Mouse (Mus musculus) cerebellum, postnatal 14 days (tissue): ENCODE measurements around the gene Mnat1.
A peak's percentile ranks its signal among the peaks of the same experiment; 100 is the strongest.
"Not testable (repeated sequence)": the region's sequence is repeated elsewhere in the genome, so short reads cannot be mapped to it uniquely, and the experiment has no call there.

Source experiments
- DNase-seq, 2 experiments: peaks; one replicate each; pipeline ENCODE4 v3.0.0; 2021; ENCODE audit warnings: mixed read lengths in 2 of 2

The Mnat1 gene

GRCm38 (mm10) chr12:73123093-73124041 lies at the start of gene Mnat1:
Gene Mnat1 (plus strand): TSS chr12:73123717.
- DNase-seq = peak; percentile 91 to 94

- not testable (repeated sequence) for DNase-seq
Measured at GRCm38 (mm10) chr12:73081828-73082227, 41.7 kb upstream of the Mnat1 start.

GRCm38 (mm10) chr12:73083773-73084172 lies 39.7 kb upstream of the Mnat1 start:
- no peak for DNase-seq

DNA sequence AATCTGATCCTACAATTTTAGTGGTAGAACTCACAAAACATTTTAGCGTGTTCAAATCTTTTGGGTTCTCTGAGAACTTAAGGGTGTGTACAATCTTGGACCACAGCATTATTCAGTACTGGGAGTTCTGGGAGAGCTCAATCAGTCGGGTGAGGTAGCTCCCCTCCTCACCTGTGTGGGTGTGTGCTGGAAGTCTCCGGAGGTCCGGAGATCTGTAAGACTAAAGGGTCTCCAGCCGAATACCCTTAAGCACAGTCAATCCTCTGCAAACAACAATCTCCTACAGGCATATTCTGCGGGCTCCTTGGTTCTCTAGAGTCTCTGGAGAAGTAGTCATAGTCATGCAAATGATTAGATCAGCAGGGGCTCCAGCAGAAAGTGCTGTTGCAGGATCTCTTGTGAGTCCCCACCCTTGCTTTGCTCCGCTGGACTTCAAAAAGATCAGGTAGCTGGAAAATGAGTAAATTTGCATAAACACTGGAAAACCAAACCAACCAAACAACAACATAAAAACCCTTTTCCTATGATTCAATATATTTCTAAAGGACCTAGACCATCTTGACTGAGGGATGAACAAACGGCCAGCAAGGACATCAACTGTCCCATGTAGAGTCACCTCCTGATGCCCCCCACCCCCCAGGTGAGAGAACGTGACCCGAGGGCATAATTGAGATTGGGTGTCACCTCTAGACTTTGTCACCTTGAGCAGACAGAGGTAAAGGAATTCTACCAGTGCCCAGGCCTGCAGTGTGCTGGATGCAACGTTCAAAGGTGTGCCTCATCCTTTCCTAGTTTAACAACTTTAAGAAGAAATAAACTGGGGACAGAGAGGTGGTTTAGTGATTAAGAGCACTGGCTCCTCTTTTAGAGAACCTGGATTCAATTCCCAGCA lies 37.5 kb upstream of the Mnat1 start:
- no peak for DNase-seq

DNA sequence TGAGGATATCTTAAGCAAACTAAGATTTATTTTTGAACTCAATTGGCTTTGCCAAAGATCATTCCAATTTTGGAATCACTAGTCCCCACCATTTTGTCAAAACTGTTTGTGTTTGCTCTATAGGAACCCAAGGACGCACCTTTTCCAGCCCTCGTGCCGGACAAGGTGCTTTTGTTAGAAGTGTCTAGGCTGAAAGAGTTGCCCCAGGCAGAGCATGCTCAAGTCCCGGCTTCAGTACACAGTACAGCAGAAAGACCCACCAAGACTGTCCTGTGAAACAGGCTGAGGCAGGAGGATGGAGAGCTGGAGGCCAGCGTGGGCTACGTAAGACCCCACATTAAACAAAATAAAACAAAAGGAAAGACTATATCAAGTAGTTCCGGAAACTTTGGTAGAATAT lies 36.4 kb upstream of the Mnat1 start:
- no peak for DNase-seq

DNA sequence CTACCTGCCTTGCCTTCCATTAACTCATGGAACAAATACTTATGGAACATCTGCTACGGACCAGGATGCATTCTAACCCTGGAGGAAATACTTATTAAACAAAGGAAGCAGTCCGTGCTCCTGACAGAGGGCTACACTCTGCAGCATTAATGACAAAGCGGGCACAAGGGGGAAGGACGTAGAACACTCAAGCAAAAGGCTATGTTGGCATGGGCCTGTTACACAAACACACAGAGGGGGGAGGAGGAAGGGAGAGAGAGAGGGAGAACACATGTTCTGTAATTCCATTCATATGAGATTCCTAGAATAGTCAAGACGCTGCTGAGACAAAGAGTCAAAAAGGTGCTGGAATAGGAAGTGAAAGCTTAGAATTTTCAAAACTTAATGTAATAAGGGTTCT lies 35.0 kb upstream of the Mnat1 start:
- DNase-seq = no peak

GRCm38 (mm10) chr12:73088911-73089310 lies 34.6 kb upstream of the Mnat1 start:
- no peak for DNase-seq

DNA sequence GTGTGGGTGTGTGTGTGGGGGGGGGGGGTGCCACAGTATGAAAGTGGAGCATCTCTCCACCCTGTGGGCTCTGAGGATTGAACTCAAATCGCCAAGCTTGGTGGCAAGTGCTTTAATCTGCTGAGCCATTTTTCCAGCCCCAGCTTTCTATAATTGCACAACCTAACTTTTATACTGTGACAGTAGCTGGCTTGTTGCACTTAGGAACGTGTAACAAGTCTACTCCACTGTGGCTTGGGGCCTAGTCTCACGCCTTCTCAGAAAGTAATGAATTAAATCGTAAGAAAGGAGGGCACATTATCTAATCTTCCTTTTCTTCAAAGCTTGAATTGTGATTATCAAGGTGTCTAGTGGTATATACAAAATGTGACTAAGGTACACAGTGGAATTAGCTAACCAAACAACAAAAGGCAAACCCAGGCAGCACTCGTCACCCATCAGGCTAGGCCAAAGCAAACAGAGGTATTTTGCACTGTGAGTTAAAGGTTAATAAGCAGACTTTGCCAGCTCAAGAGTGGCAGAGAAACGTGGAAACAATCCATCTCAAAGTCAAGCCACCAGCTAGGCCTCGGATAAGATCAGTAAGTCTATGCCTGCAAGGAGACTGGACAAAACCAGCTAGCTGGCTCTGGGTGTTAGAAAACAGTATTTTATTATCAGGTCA lies 32.7 kb upstream of the Mnat1 start:
- no peak for DNase-seq

DNA sequence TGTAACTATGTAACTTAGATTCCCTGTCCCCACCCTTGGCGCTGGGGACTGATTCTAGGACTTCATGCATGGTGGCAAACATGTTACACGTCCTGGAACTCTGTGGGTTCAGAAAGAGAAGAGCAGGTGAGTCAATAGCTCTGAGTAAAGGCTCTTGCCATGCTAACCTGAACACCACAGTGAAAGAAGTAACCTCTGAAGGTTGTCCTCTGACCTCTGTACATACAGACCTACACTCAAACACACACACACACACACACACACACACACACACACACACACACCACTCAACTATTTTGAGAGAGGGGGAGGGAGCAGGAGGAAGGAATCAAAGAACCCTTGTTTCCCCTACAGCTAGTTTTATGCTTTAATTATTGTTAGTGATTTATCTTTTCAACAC lies 29.3 kb upstream of the Mnat1 start:
- no peak for DNase-seq

GRCm38 (mm10) chr12:73094605-73095004 lies 28.9 kb upstream of the Mnat1 start:
- DNase-seq = no peak

DNA sequence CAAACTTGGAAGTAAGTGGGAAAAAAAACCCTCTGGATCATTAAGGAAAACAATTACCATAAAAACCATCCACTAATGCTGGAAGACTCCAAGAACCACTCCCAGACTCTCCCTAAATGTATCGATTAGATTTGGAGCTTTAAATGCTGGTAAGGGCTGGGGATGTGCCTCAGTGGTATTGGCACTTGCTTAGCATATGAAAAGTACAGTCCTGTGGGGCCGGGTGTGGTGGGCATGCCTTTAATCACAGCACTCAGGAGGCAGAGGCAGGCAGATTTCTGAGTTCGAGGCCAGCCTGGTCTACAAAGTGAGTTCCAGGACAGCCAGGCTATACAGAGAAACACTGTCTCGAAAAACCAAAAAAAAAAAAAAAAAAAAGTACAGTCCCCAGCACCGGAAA lies 27.3 kb upstream of the Mnat1 start:
- DNase-seq = not testable (repeated sequence)

GRCm38 (mm10) chr12:73098593-73098992 lies 24.9 kb upstream of the Mnat1 start:
- no peak for DNase-seq

GRCm38 (mm10) chr12:73103713-73104112 lies 19.8 kb upstream of the Mnat1 start:
- DNase-seq = no peak

DNA sequence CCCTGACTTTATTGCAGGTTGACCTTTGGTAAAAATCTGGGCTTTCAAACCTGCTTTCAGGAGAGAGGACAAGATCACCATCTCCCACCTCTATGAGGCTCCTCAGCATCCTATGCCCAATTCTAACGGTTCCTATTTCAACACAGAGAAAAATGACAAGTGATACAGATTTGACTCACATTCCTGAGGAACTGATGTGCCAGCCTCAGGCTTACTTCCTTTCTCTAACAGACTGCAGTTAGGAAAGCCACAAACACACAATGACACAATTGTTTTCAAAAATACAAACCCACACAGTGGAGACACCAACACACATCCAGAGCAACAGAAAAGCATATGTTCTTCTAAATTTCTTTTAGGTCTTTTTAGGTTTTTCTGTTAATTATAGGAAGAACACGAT lies 15.7 kb upstream of the Mnat1 start:
- DNase-seq = no peak

DNA sequence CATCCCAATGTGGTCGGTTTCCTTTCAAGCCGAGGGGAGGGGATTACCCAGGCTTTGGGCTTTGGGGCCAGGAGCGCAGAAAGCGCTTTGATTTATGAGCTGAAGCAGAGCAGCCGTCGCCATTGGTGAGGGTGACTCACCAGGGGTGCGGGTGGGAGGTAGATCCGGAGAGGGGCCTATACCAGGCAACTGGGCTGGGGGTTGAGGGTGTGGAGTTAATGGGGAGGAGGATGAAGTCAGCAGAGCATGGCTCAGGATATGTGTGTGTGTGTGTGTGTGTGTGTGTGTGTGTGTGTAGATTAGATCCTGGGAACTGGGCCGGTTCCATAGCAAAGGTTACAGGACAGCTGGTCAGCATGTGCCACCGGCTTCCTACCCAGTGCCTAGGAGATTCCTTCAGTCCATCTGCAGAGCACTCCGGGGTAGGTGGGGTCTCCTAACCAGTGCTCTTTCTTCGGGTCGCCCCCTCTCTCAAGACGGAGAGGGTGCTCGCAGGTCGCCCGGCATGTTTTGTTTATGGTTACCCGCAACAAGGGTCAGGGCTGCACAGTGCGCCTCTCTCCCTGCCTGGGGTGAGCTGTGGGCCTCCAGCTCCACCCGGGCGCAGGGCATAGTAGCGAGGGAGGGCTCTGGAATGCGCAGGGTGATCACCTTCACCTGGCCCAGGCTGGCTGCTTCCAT lies 12.9 kb upstream of the Mnat1 start:
- peak in 1 of 2 experiments; percentile 8 for DNase-seq

DNA sequence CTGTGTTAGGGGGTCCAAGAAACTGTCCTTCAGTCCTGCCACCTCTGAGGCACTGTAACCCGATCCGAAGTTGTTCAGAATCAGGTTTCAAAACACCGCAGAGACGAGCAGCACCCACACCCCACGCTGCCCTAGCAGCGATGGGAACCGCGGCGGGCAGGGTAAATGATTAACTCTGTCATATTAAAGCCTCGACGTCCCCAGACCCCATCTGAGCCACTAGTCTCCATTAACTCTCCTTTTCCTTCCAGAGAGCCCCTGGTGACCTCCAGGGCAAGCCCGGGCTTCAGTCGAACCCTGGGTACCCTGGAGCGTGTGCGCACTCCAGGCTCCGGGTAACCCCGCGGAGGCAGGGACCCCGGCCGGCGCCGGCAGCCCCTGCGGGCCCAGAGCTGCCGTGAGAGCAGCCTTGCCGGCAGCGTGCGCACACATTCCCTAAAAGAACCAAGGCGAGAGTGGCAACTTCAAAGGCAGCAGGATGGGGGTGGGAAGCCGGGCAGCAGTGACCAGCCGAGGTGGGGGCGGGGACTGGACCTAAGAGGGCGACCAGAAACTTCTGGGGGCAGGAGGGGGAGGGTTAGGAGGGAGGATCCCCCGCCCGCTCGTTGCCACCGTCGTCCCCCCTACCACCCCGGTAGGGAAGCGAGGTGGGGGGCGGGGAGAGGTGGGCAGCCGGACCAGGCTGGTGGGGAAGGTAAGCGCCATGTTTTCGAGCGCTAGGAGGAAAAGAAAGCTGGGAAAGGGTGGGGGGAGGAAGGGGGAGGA lies 11.8 kb upstream of the Mnat1 start:
- DNase-seq = peak; percentile 24 to 48

DNA sequence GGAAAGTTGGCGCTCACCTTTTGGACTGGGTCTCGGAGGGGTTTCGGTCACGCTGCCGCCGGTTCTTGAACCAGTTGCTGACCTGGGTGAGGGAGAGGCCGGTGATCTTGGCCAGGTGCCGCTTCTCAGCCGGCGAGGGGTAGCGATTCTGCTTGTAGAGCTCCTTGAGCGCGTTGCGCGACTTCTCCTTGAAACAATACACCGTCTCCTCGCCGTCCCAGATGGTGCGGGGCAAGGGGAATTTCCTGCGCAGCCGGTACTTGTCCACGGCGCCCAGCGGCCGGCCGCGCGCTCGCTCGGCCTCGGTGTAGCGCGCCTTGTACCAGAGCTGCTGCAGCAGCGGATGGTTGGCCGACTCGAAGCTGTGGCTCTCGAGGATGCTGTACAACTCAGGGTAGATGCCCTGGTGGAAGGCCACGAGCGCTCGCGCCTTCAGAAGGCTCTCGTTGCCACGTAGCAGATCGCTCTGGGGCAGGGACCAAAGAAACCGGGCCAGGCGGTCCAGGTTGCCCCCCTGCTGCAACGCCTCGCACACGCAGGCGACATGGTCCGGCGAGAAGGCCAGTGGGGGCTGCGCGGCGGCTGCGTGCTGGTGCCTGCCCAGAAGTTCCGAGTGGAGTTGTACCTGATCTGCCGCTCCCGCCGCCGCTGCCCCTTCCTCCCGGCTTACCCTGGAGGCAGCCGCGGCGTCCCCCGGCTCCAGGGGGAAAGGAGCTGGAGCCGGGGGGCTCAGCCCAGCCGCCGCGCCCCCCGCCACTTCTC lies 11.0 kb upstream of the Mnat1 start:
- peak; percentile 53 for DNase-seq

GRCm38 (mm10) chr12:73113196-73113595 lies 10.3 kb upstream of the Mnat1 start, which contains the start of gene Six4:
Gene Six4 (minus strand): TSS chr12:73113456.
- peak; percentile 74 to 78 for DNase-seq

DNA sequence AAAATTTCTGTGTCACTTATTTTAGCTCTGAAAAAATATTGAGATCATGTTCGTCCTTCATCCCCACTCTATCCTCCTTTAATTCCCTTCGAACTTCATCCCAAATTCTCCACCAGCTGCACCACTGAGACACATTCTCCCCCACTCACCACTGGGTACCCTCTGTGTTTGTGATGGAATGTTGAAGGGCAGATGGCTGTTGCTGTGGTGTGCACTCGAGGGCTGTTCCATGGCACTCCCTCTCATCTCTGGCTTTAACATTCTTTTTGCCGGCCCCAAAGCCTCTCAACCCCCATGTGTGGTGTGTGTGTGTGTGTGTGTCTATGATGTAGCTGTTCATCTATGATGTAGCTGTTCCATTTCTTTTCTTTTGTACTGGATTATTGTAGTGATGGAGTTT lies 1.7 kb downstream of the Mnat1 start:
- no peak for DNase-seq

DNA sequence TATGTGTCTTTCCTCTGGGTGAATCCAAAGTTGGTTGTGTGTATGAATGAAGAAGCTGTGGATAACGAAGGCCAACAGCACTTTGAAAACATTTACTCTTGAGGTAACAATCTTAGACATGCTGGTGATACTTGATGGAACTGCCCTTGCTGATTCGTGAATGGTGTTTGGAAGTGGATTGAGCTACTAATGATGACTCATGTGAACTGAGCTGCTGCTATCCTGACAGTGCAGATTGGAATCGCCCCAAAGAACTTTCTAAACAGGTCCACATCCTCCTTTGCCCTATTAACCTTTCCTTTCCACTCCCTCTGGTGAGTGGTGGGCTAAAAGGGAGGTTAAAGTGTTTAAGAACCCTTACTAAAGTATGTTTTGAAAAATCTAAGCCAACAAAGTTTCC lies 17.2 kb downstream of the Mnat1 start:
- DNase-seq = no peak

DNA sequence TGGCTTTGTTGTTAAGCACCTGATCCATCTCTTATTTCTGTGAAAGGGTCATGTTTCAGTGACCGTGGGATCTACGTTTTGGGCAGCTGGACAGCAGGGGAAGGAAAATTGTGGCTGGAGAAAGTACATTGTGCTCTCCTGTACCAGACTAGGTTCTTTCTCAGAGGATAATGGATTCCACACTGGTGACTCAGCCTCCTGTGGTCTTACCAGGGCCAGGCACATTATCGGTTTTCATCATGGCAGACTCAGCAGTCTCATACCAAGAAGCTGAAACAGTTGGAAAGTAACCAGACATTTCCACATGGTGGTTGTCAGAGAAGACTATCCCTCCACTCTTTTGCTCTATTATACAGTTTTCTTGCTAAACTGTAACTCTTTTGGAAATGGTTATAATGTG lies 23.7 kb downstream of the Mnat1 start:
- no peak for DNase-seq
